Mouse (Mus musculus): ENCODE data around the gene Rnf145. TPM values are rescaled to one million over a fixed set of nuclear protein-coding genes. Genes with fewer than 3 reads are reported as not detected.

Rnf145 gene
- total RNA-seq, 2 experiments from 2014 or later: 93.7 to 110 TPM

- intact Hi-C loops (cut with DNase I): no loop called here
- no peak for DNase-seq (ENCODE audit: low spot score in 2 of 2)
Measured at GRCm38 (mm10) chr11:44530382-44530781, 11.6 kb downstream of the Rnf145 start.

GRCm38 (mm10) chr11:44530867-44531266 lies 12.1 kb downstream of the Rnf145 start:
- intact Hi-C loops (cut with DNase I): no loop called here
- peak in 1 of 2 experiments; percentile 44 for DNase-seq (ENCODE audit: low spot score in 2 of 2)

- DNase-seq (ENCODE audit: low spot score in 2 of 2): no peak
- intact Hi-C loops (cut with DNase I): no loop called here
Measured at GRCm38 (mm10) chr11:44531617-44532016, 12.9 kb downstream of the Rnf145 start.

GRCm38 (mm10) chr11:44532846-44533781 lies 14.3 kb downstream of the Rnf145 start:
- DNase-seq (ENCODE audit: low spot score in 2 of 2): no peak
- intact Hi-C loops (cut with DNase I): no loop called here

- intact Hi-C loops (cut with DNase I): loop anchor here (5.0 kb wide), 1 partner anchor 63 kb away; the partner anchor contains the start of gene Ublcp1
- DNase-seq (ENCODE audit: low spot score in 2 of 2): no peak
Measured at GRCm38 (mm10) chr11:44534999-44535750, 16.4 kb downstream of the Rnf145 start.

- intact Hi-C loops (cut with DNase I): loop anchor here (5.0 kb wide), 1 partner anchor 65 kb away; the partner anchor contains the start of gene Ublcp1
- no peak for DNase-seq (ENCODE audit: low spot score in 2 of 2)
Measured at GRCm38 (mm10) chr11:44537403-44537802, 18.6 kb downstream of the Rnf145 start.

- DNase-seq (ENCODE audit: low spot score in 2 of 2): no peak
- intact Hi-C loops (cut with DNase I): loop anchor here (5.0 kb wide), 1 partner anchor 66 kb away; the partner anchor contains the start of gene Ublcp1
Measured at GRCm38 (mm10) chr11:44538101-44538500, 19.3 kb downstream of the Rnf145 start.

- intact Hi-C loops (cut with DNase I): loop anchor here (5.0 kb wide), 1 partner anchor 66 kb away; the partner anchor contains the start of gene Ublcp1
- DNase-seq (ENCODE audit: low spot score in 2 of 2): no peak
Measured at GRCm38 (mm10) chr11:44538501-44539290, 19.9 kb downstream of the Rnf145 start.

GRCm38 (mm10) chr11:44539291-44539930 lies 20.6 kb downstream of the Rnf145 start:
- intact Hi-C loops (cut with DNase I): loop anchor here (5.0 kb wide), 1 partner anchor 67 kb away; the partner anchor contains the start of gene Ublcp1
- DNase-seq (ENCODE audit: low spot score in 2 of 2): no peak

GRCm38 (mm10) chr11:44540243-44540642 lies 21.5 kb downstream of the Rnf145 start:
- intact Hi-C loops (cut with DNase I): no loop called here
- no peak for DNase-seq (ENCODE audit: low spot score in 2 of 2)

GRCm38 (mm10) chr11:44541280-44541679 lies 22.5 kb downstream of the Rnf145 start:
- intact Hi-C loops (cut with DNase I): no loop called here
- no peak for DNase-seq (ENCODE audit: low spot score in 2 of 2)

GRCm38 (mm10) chr11:44541813-44542212 lies 23.0 kb downstream of the Rnf145 start:
- intact Hi-C loops (cut with DNase I): no loop called here
- DNase-seq (ENCODE audit: low spot score in 2 of 2): no peak

- DNase-seq (ENCODE audit: low spot score in 2 of 2): no peak
- intact Hi-C loops (cut with DNase I): no loop called here
Measured at GRCm38 (mm10) chr11:44543593-44543992, 24.8 kb downstream of the Rnf145 start.

GRCm38 (mm10) chr11:44543996-44544395 lies 25.2 kb downstream of the Rnf145 start:
- no peak for DNase-seq (ENCODE audit: low spot score in 2 of 2)
- intact Hi-C loops (cut with DNase I): no loop called here

- DNase-seq (ENCODE audit: low spot score in 2 of 2): no peak
- intact Hi-C loops (cut with DNase I): no loop called here
Measured at GRCm38 (mm10) chr11:44545181-44545580, 26.4 kb downstream of the Rnf145 start.

- no peak for DNase-seq (ENCODE audit: low spot score in 2 of 2)
- intact Hi-C loops (cut with DNase I): no loop called here
Measured at GRCm38 (mm10) chr11:44546250-44546649, 27.5 kb downstream of the Rnf145 start.

- DNase-seq (ENCODE audit: low spot score in 2 of 2): peak; percentile 42 to 87
- intact Hi-C loops (cut with DNase I): no loop called here
Measured at GRCm38 (mm10) chr11:44547651-44548196, 29.0 kb downstream of the Rnf145 start.

- DNase-seq (ENCODE audit: low spot score in 2 of 2): no peak
- intact Hi-C loops (cut with DNase I): no loop called here
Measured at GRCm38 (mm10) chr11:44548816-44549215, 30.1 kb downstream of the Rnf145 start.
